Mouse (Mus musculus) 3134 (cell line): Measurements from ENCODE around the gene Abca5.

ENCODE experiments used
- DNase-seq: peaks from one replicate; pipeline ENCODE4 v3.0.0-alpha.2; 2011; ENCODE audit warnings: low spot score; ENCODE audit not compliant: insufficient read length; ENCODE audit errors: extremely low read depth

The Abca5 gene

DNA sequence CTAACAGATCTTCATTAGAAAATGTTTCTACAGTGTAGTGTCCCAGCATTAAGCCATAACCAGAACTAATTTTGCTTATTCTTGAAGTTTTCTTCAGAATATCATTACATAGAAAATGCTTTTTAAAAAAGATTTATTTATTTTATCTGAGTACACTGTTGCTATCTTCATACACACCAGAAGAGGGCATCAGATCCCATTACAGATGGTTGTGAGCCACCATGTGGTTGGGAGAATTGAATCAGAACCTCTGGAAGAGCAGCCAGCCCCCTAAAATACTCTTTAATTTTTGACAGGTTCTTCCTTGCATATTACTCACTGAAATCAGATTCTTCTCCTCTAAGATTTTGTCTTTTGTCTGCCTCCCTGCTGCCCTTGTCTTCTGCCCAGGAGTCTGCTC is 104.5 kb downstream of the Abca5 start:
- DNase-seq, result no peak
